Mouse (Mus musculus) liver, adult 2 months (tissue): ENCODE data around the gene Cep295nl. TPM values are rescaled to one million over a fixed set of nuclear protein-coding genes. Genes with fewer than 3 reads are reported as not detected.

Source experiments
- DNase-seq: peaks from one replicate; pipeline ENCODE4 v3.0.0-alpha.2; 2011; ENCODE audit warnings: low read depth, low spot score; ENCODE audit errors: extremely low read depth
- H3K27ac ChIP-seq: fragments of 200-500 bp; replicated peaks from 2 replicates; pipeline ENCODE4 v1.5.1; 2012; ENCODE audit warnings: low read depth, mild to moderate bottlenecking, control low read depth, inconsistent platforms, low read length; ENCODE audit not compliant: insufficient read depth
- H3K27me3 ChIP-seq: fragments of 200-500 bp; 2 replicates; pipeline ENCODE4 v1.6.1; 2012; ENCODE audit warnings: mild to moderate bottlenecking, moderate library complexity, low read length, inconsistent platforms; ENCODE audit not compliant: control insufficient read depth, insufficient read depth
- H3K36me3 ChIP-seq: fragments of 200-500 bp; 2 replicates; pipeline ENCODE4 v1.6.1; 2012; ENCODE audit warnings: low read length, inconsistent platforms; ENCODE audit not compliant: control insufficient read depth, insufficient read depth
- H3K4me1 ChIP-seq: fragments of 200-500 bp; 2 replicates; pipeline ENCODE4 v1.6.1; 2011; ENCODE audit warnings: low read length; ENCODE audit not compliant: control insufficient read depth, insufficient read depth
- H3K4me3 ChIP-seq: fragments of 200-500 bp; 2 replicates; pipeline ENCODE4 v1.5.1; 2011; ENCODE audit warnings: low read depth, mild to moderate bottlenecking, control low read depth, low read length, moderate library complexity; ENCODE audit not compliant: insufficient read depth
- H3K79me2 ChIP-seq: fragments of 200-500 bp; 2 replicates; pipeline ENCODE4 v1.6.1; 2012; ENCODE audit warnings: inconsistent platforms, mild to moderate bottlenecking, low read length, moderate library complexity; ENCODE audit not compliant: control insufficient read depth, insufficient read depth
- H3K9ac ChIP-seq: fragments of 200-500 bp; 2 replicates; pipeline ENCODE4 v1.6.1; 2012; ENCODE audit warnings: low read depth, mild to moderate bottlenecking, control low read depth, inconsistent platforms, low read length
- CTCF ChIP-seq: fragments of 200-500 bp; IDR thresholded peaks from 2 replicates; pipeline ENCODE4 v1.5.1; 2011; ENCODE audit warnings: low read depth, low read length, control low read depth
- POLR2A ChIP-seq: fragments of 200-500 bp; IDR thresholded peaks from 2 replicates; pipeline ENCODE4 v1.6.1; 2011; ENCODE audit warnings: low read length, control low read depth; ENCODE audit not compliant: insufficient read depth; ENCODE audit errors: extremely low read depth
- WGBS: fragments of 180-500 bp; shearing (Covaris S2); methylation state at CpG from one replicate; pipeline ENCODE4 v1.1.7; 2018; 5-methylcytosine and 5-hydroxymethylcytosine counted together
- polyA plus RNA-seq: library from polyadenylated mRNA; depleted of rRNA; stranded (reverse); fragments of >200 nt; gene quantifications from 2 replicates; pipeline ENCODE4 v1.2.3, GENCODE M21; 2012
- total RNA-seq: library from RNA; depleted of rRNA; stranded (reverse); fragments of >200 nt; gene quantifications from 2 replicates; pipeline ENCODE4 v1.2.3, GENCODE M21; 2014

Cep295nl gene
- total and polyA plus RNA-seq, 2 experiments = not detected

DNA sequence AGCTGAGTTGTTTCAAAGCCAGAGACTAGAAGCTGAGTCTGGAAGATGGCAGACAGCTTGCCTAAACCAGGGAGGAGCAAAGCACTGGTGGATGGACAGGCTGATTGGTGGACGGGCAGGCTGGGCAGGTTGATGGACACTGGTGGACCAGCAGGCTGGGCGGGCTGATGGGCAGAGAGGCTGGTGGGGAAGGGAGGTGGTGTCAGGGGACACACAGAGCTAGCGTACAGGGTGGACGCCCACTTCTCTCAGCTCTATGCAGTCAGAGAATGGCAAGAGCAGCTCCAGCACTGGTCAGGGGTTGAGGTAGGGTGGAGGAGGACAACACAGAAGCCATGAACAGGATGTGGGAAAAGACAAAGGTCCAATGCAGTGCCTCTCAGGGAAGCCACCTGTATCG lies 27.0 kb upstream of the Cep295nl start:
- H3K4me1 ChIP-seq = no peaks in the 10 kb centered on the region
- TF ChIP-seq CTCF (no peak), POLR2A (no peak)
- H3K27ac ChIP-seq = no peak overlapping the region
- no peaks in the 10 kb centered on the region for H3K36me3 ChIP-seq
- H3K27me3 ChIP-seq = no peaks in the 10 kb centered on the region
- no peak for DNase-seq
- no peaks in the 10 kb centered on the region for H3K79me2 ChIP-seq
- H3K9ac ChIP-seq = no peak overlapping the region
- 74% methylated on average over 5 of the region's 5 CpGs for WGBS
- no peak overlapping the region for H3K4me3 ChIP-seq

DNA sequence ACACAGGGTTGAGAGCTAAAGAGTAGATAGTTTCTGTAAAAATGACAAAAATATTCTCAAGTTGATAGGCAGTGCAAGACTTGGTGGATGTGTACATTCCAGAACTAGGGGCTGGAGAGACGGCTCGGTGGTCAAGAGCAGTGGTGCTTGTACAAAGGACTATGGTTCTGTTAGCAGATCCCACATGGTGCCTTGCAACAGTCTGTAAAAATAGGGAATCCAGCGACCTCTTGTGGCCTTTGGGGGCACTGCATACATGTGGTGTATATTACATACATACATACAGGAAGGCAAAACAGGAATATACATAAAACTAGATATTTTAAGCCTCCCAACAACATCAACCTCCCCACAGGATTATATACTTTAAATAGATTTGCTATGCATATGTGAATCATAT lies 26.0 kb upstream of the Cep295nl start:
- Histone ChIP-seq H3K27ac (no peak overlapping the region), H3K4me3 (no peak overlapping the region), H3K36me3 (no peaks in the 10 kb centered on the region), H3K79me2 (no peaks in the 10 kb centered on the region), H3K4me1 (no peaks in the 10 kb centered on the region), H3K27me3 (no peaks in the 10 kb centered on the region), H3K9ac (no peak overlapping the region)
- TF ChIP-seq POLR2A (no peak), CTCF (no peak)
- DNase-seq = no peak
- WGBS = 65% methylated on average over 3 of the region's 3 CpGs

- TF ChIP-seq CTCF (no peak), POLR2A (no peak)
- 88% methylated on average over 8 of the region's 8 CpGs for whole genome bisulfite sequencing
- Histone ChIP-seq H3K79me2 (no peaks in the 10 kb centered on the region), H3K36me3 (no peaks in the 10 kb centered on the region), H3K27me3 (no peaks in the 10 kb centered on the region), H3K4me3 (no peak overlapping the region), H3K4me1 (no peaks in the 10 kb centered on the region), H3K9ac (no peak overlapping the region), H3K27ac (no peak overlapping the region)
- DNase-seq = no peak
Observed at GRCm38 (mm10) chr11:118366559-118366958, 24.3 kb upstream of the Cep295nl start.

- Histone ChIP-seq H3K4me1 (no peaks in the 10 kb centered on the region), H3K79me2 (no peaks in the 10 kb centered on the region), H3K27ac (no peak overlapping the region), H3K4me3 (no peak overlapping the region), H3K36me3 (no peaks in the 10 kb centered on the region), H3K27me3 (no peaks in the 10 kb centered on the region), H3K9ac (no peak overlapping the region)
- TF ChIP-seq CTCF (no peak), POLR2A (no peak)
- DNase-seq = no peak
- 67% methylated on average over 3 of the region's 3 CpGs for WGBS
Observed at GRCm38 (mm10) chr11:118366108-118366507, 23.8 kb upstream of the Cep295nl start.

- DNase-seq = no peak
- no peaks in the 10 kb centered on the region for H3K27me3 ChIP-seq
- no peak overlapping the region for H3K9ac ChIP-seq
- no peak for TF ChIP-seq POLR2A
- TF ChIP-seq CTCF = no peak
- H3K27ac ChIP-seq = no peak overlapping the region
- no peaks in the 10 kb centered on the region for H3K4me1 ChIP-seq
- no peaks in the 10 kb centered on the region for H3K36me3 ChIP-seq
- no peak overlapping the region for H3K4me3 ChIP-seq
- 83% methylated on average over 7 of the region's 7 CpGs for WGBS
- H3K79me2 ChIP-seq = no peaks in the 10 kb centered on the region
Observed at GRCm38 (mm10) chr11:118365171-118365570, 22.9 kb upstream of the Cep295nl start.

GRCm38 (mm10) chr11:118364021-118364420 lies 21.7 kb upstream of the Cep295nl start:
- no peak overlapping the region for H3K4me3 ChIP-seq
- no peak for DNase-seq
- no peak overlapping the region for H3K9ac ChIP-seq
- no peaks in the 10 kb centered on the region for H3K27me3 ChIP-seq
- H3K4me1 ChIP-seq = no peaks in the 10 kb centered on the region
- no peaks in the 10 kb centered on the region for H3K36me3 ChIP-seq
- 85% methylated on average over 4 of the region's 4 CpGs for WGBS
- H3K79me2 ChIP-seq = no peaks in the 10 kb centered on the region
- TF ChIP-seq POLR2A (no peak), CTCF (no peak)
- H3K27ac ChIP-seq = no peak overlapping the region
